Mouse (Mus musculus) liver, embryonic 12.5 days (tissue): ENCODE results near the gene App. TPM values are rescaled to one million over a fixed set of nuclear protein-coding genes. Genes with fewer than 3 reads are reported as not detected.

Experiments used
- ATAC-seq: fragments of 200-750 bp; cut with Nextera tagmentation; 2 replicates; pipeline ENCODE4 v1.8.0; 2017; ENCODE audit warnings: moderate number of reproducible peaks, mild to moderate bottlenecking, moderate library complexity
- H3K27ac ChIP-seq: fragments of 300-500 bp; sonication (generic); 2 replicates; pipeline ENCODE4 v1.5.1; 2016; ENCODE audit warnings: mild to moderate bottlenecking
- H3K27me3 ChIP-seq: fragments of 300-500 bp; sonication (generic); replicated peaks from 2 replicates; pipeline ENCODE4 v1.6.1; 2016; ENCODE audit warnings: mild to moderate bottlenecking, moderate library complexity
- H3K36me3 ChIP-seq: fragments of 300-500 bp; sonication (generic); 2 replicates; pipeline ENCODE4 v1.6.1; 2016; ENCODE audit warnings: mild to moderate bottlenecking, moderate library complexity
- H3K4me1 ChIP-seq: fragments of 300-500 bp; sonication (generic); 2 replicates; pipeline ENCODE4 v1.6.1; 2016
- H3K4me2 ChIP-seq: fragments of 300-500 bp; sonication (generic); 2 replicates; pipeline ENCODE4 v1.6.1; 2016; ENCODE audit warnings: mild to moderate bottlenecking, moderate library complexity
- H3K4me3 ChIP-seq: fragments of 300-500 bp; sonication (generic); 2 replicates; pipeline ENCODE4 v1.5.1; 2016; ENCODE audit warnings: mild to moderate bottlenecking, moderate library complexity
- H3K9ac ChIP-seq: fragments of 300-500 bp; sonication (generic); 2 replicates; pipeline ENCODE4 v1.6.1; 2016; ENCODE audit warnings: mild to moderate bottlenecking, moderate library complexity
- H3K9me3 ChIP-seq: fragments of 300-500 bp; sonication (generic); replicated peaks from 2 replicates; pipeline ENCODE4 v1.6.1; 2016; ENCODE audit warnings: mild to moderate bottlenecking, moderate library complexity
- WGBS: fragments of 180-500 bp; shearing (Covaris S2); methylation state at CpG from one replicate; pipeline ENCODE4 v1.1.7; 2016; ENCODE audit not compliant: insufficient replicate concordance; 5-methylcytosine and 5-hydroxymethylcytosine counted together
- polyA plus RNA-seq: library from polyadenylated mRNA; unstranded; fragments of >200 nt; fragmentation: Nextera tagmentation; extraction: Ambion mirVana; gene quantifications from 2 replicates; pipeline ENCODE4 v1.2.1, GENCODE M21; 2016

The App gene
- polyA plus RNA-seq, 1 experiment from 2014 or later, result 26.1 TPM

DNA sequence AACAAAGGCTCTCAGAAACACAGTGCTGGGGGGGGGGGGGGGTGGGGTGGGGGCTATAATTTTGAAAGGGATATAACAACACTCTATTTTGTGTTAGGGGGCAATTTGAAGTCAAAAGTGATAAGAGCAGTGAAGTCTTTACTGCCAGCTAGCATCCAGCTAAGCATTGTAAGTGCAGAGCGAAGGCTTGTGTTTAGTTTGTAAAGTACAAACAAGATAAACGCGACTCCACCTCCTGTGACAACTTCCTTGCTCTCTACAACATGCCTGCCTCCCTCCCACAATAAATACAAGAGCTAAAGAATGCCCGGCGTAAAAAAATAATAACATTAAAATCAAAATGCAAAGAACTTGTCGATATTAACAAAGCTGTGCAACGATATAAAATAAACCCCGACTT, 40.5 kb downstream of the App start:
- 64% methylated on average over 8 of the region's 8 CpGs for WGBS
- peaks cover 47% of the 10 kb centered on the region for H3K4me1 ChIP-seq

DNA sequence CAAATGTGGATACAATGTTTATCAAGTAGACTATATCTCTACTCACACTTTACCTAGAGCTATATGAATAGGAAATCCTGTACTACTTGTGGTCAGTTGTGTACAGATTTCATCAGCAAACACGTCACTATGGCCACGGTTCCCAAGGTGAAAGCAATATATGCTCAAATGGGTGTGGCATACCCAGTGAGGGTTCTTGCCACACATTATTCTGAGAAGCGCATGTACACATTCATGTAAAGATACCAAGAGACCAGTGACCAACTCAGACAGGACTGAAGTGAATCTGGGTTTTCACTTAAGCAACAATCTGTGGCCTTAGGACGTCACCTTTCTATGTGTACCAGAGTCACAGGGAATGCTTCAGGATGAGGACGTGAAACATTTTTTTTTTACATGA, 41.4 kb downstream of the App start:
- H3K27ac ChIP-seq, result peak overlapping the region; percentile 60; the same call in 1 of the 2 replicates
- H3K4me2 ChIP-seq, result peak overlapping the region; percentile 24; the same call in 1 of the 2 replicates
- no peak for ATAC-seq

More for the DNA sequence above, 40.5 kb downstream of the App start:
- Histone ChIP-seq H3K4me2 (peak overlapping the region; percentile 24; the same call in 1 of the 2 replicates), H3K27me3 (no peaks in the 10 kb centered on the region), H3K27ac (peak overlapping the region; percentile 60), H3K9me3 (no peaks in the 10 kb centered on the region), H3K36me3 (no peaks in the 10 kb centered on the region), H3K4me3 (no peak overlapping the region), H3K9ac (no peak overlapping the region)
- ATAC-seq, result no peak

DNA sequence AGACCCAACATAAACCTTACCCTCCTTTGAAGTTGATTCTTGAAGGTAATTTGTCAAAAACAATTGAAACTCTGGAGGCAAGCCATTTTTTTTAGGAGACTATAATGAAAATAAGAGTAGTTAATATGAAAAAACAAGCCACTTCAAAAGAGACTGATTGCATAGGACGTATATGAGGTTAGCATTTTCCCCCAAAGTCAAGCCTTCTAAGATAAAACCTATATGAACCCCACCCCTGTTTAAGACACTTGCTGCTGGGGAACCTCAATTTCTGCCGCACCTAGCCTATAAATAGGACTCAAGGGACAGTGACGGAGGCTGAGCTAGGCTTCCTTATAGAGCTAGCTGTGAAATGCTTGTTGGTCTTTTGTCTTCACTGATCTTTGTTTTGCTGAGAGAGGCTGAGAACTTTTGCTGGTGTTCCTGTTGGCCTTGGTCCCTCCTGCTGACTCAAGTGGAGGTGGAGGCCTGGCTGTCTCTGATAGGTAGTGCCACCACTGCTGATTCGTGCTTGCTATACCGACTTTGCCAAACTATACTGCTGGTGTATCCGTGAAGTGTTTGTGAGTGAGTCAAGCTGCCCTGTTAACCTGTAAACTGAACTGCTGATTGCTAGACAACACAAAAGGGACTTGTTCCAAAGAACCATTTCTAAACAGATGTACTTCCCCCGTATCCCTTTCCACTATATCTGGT, 42.6 kb downstream of the App start:
- H3K4me2 ChIP-seq, result no peak overlapping the region
- H3K4me3 ChIP-seq, result no peak overlapping the region
- H3K4me1 ChIP-seq, result peaks cover 47% of the 10 kb centered on the region
- 54% methylated on average over 7 of the region's 7 CpGs for WGBS
- no peak overlapping the region for H3K9ac ChIP-seq
- H3K36me3 ChIP-seq, result no peaks in the 10 kb centered on the region
- peak; percentile 77 for ATAC-seq
- peak overlapping the region; percentile 60 for H3K27ac ChIP-seq
- no peaks in the 10 kb centered on the region for H3K9me3 ChIP-seq
- H3K27me3 ChIP-seq, result no peaks in the 10 kb centered on the region

More for the DNA sequence above, 41.4 kb downstream of the App start:
- no peak overlapping the region for H3K9ac ChIP-seq
- 53% methylated on average over 5 of the region's 5 CpGs for WGBS
- H3K27me3 ChIP-seq, result no peaks in the 10 kb centered on the region
- peaks cover 47% of the 10 kb centered on the region for H3K4me1 ChIP-seq
- H3K9me3 ChIP-seq, result no peaks in the 10 kb centered on the region
- no peak overlapping the region for H3K4me3 ChIP-seq
- no peaks in the 10 kb centered on the region for H3K36me3 ChIP-seq

DNA sequence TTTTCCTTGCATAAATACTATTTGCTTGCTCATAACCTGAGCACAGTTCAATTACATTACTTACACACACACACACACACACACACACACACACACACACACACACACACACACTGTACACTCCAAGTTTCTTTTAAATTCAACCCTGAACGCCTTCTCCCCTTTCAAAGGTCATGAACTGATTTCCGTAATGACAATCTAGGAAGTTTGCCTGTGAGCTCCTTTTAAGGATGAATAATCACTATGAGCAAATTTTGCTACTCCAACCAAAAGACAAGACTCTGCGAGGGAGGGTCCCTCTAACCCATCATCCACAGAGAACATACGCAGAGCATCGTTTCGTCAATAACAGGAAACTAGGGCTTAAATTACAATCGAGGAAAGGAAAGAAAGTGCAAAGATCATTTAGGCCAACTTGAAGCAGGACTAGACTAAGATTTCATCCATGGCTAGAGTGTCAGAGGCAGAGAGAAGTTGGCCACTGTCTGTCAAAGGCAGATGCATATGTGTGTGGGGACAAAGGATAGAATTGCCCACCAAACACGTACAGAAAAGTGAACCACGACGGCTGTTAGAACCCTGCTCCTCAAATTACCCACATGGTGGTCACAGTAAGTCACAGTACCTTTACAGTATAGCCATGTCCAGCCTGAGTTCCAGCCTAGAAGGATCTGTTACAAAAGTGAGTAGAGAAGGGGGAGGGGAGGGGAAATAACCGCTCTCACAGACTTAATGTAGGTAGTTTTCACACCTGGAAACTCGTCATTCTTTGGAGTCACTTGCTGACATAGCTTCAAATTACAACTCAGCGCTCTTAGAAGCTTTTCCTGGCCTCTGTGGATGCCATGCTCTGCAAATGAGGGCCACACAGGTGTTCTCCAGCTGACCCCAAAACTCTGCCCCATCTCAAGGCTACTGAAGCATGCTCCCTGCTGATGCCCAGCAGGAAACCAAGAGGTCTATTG, 44.6 kb downstream of the App start:
- H3K4me1 ChIP-seq, result peaks cover 47% of the 10 kb centered on the region
- H3K36me3 ChIP-seq, result no peaks in the 10 kb centered on the region
- ATAC-seq, result no peak

DNA sequence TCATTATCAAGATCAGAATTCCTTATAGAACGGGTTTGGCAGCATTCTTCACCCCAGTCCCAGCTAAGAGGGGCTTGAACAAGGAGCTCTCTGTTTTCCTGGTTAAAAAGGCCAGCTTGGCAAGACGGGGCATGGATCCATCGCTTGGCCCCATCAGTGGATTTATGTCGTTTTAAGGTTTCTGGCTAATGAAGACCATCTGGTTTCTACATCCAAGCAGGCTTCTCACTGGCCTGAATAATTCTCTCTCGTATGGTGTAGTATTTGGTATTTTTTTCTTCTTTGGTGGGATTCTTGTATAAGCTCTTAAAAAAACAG, 45.3 kb downstream of the App start:
- Histone ChIP-seq H3K4me1 (peaks cover 41% of the 10 kb centered on the region), H3K4me2 (no peak overlapping the region), H3K9me3 (no peaks in the 10 kb centered on the region), H3K4me3 (no peak overlapping the region), H3K9ac (no peak overlapping the region), H3K27ac (no peak overlapping the region), H3K36me3 (no peaks in the 10 kb centered on the region), H3K27me3 (no peaks in the 10 kb centered on the region)
- 56% methylated on average over 5 of the region's 5 CpGs for WGBS
- ATAC-seq, result no peak

More for the DNA sequence above, 44.6 kb downstream of the App start:
- 59% methylated on average over 13 of the region's 13 CpGs for WGBS
- Histone ChIP-seq H3K27me3 (no peaks in the 10 kb centered on the region), H3K27ac (peak overlapping the region; percentile 54), H3K9me3 (no peaks in the 10 kb centered on the region), H3K4me2 (no peak overlapping the region), H3K9ac (no peak overlapping the region), H3K4me3 (no peak overlapping the region)

DNA sequence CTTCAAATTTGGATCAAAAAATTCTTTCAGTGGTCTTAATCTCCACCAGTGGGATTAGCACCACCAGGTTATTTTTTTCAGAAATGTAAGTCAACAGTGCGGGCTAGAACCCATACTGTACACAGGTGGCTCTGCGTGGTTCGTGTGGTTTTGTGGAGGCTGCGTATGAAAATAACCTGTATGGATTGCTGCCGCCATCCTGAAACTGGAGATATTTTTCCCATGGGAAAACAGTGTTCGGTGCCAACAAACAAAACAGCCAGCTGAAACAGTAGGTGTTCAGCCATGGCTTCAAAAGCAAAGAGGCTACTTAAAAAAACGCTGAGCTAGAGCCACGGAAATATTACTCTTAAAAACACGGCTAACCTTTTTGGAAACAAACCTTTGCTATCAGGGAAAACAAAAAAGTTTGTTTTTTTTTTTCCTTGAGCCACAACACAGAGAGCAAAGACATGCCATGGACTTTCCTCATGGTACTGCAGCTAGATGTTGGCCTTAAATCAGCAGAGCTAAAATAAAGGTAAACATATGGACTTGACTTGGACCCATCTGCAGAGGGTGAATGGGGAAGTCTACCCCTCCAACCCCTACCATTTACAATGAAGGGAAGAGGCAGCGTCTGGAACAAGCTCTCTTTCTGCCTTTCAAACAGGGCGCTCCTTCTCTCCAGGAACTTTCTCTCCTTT, 45.8 kb downstream of the App start:
- WGBS, result 74% methylated on average over 11 of the region's 11 CpGs
- Histone ChIP-seq H3K27me3 (no peaks in the 10 kb centered on the region), H3K9me3 (no peaks in the 10 kb centered on the region), H3K4me2 (no peak overlapping the region), H3K27ac (no peak overlapping the region), H3K4me3 (no peak overlapping the region), H3K4me1 (peaks cover 36% of the 10 kb centered on the region), H3K9ac (no peak overlapping the region), H3K36me3 (no peaks in the 10 kb centered on the region)
- no peak for ATAC-seq

DNA sequence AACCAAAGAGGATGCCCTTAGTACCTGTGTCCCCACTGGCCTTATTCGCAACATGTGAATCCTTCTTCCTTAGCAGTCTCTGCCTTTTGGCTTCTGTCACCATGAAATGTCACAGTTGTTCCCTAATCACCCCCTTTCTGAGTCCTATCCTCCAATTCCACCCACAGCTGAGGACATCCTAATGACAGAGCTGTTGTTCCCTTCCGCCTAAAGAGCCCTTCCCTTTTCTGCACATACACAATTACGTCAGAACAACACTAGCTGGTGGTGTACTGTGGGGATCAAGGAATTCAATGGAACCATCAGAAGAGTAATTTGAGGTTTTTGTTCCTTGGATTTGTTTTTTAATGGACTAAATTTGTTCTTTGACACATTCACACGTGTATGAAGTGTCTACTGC, 48.9 kb downstream of the App start:
- no peaks in the 10 kb centered on the region for H3K27me3 ChIP-seq
- no peak overlapping the region for H3K27ac ChIP-seq
- H3K9me3 ChIP-seq, result no peaks in the 10 kb centered on the region
- H3K36me3 ChIP-seq, result no peaks in the 10 kb centered on the region
- 71% methylated on average over 4 of the region's 4 CpGs for WGBS
- H3K4me1 ChIP-seq, result peaks cover 8% of the 10 kb centered on the region
- H3K4me2 ChIP-seq, result no peak overlapping the region
- no peak overlapping the region for H3K4me3 ChIP-seq
- no peak for ATAC-seq
- H3K9ac ChIP-seq, result no peak overlapping the region

DNA sequence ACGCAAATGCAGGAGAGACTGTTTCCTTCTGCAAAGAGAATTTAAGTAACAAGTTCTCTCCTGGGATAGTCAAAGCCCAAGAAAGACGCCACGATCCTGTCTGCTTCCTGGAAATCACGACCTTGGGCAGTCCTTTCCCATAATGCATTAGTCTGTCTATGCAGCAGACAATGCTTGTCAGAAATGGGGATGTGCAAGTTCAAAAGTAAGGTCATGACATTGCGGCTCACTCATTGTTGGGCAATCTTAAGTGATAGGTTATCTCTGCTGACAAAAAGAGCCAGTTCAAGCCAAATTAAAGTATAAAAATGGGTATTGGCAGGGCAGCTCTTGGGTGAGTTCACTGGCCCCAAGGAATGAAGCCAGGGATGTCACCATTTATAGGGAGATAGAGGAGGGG, 51.6 kb downstream of the App start:
- H3K4me1 ChIP-seq, result no peaks in the 10 kb centered on the region
- ATAC-seq, result no peak
- H3K4me3 ChIP-seq, result no peak overlapping the region
- no peaks in the 10 kb centered on the region for H3K36me3 ChIP-seq
- H3K4me2 ChIP-seq, result no peak overlapping the region
- 60% methylated on average over 5 of the region's 5 CpGs for WGBS
- no peak overlapping the region for H3K27ac ChIP-seq
- no peak overlapping the region for H3K9ac ChIP-seq
- H3K9me3 ChIP-seq, result no peaks in the 10 kb centered on the region
- H3K27me3 ChIP-seq, result no peaks in the 10 kb centered on the region

DNA sequence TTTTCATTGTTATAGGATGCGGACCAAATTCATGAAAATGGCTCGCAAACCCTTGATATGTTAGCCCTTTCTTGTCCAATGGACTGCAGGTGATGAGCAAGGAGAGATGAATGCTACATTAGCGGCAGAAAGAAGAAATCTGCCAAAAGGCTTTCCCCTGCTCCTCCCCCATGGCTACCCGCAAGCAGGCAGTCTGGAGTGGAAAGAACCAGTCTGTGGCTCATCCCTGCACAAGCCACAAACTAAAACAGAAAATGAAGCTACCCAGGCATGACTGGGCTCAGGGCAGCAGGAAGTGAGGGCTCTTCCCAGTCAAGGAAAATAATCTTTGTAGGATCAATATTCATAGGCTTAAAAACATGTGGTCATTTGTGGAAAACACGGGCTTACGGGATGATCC, 54.6 kb downstream of the App start:
- no peak overlapping the region for H3K9ac ChIP-seq
- H3K4me1 ChIP-seq, result no peaks in the 10 kb centered on the region
- H3K9me3 ChIP-seq, result no peaks in the 10 kb centered on the region
- no peak overlapping the region for H3K4me2 ChIP-seq
- no peak overlapping the region for H3K27ac ChIP-seq
- H3K36me3 ChIP-seq, result no peaks in the 10 kb centered on the region
- ATAC-seq, result no peak
- no peak overlapping the region for H3K4me3 ChIP-seq
- 85% methylated on average over 6 of the region's 6 CpGs for WGBS
- no peaks in the 10 kb centered on the region for H3K27me3 ChIP-seq

DNA sequence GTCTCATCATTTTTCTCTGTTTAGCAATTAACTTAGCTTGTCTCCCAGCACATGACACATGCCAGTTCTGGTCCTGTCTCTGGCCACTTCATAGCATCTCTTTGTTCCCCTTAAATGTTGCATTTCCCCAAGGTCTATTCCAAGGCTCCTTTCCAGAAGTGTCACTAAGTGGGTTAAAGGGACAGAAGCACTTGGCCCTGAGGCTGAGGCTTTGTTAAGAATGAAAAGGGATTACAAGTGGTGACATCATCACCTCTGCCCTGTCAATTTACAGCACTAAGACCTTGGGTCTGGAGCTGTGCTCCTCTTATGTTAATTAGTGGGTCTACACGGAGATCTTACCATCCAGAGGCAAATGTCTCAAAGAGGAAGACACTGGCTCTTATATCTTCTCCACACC, 56.0 kb downstream of the App start:
- ATAC-seq, result no peak
- no peaks in the 10 kb centered on the region for H3K36me3 ChIP-seq
- 65% methylated on average over 1 of the region's 1 CpGs for WGBS
- no peak overlapping the region for H3K4me3 ChIP-seq
- H3K4me2 ChIP-seq, result no peak overlapping the region
- no peaks in the 10 kb centered on the region for H3K27me3 ChIP-seq
- H3K27ac ChIP-seq, result no peak overlapping the region
- no peak overlapping the region for H3K9ac ChIP-seq
- no peaks in the 10 kb centered on the region for H3K9me3 ChIP-seq
- no peaks in the 10 kb centered on the region for H3K4me1 ChIP-seq

DNA sequence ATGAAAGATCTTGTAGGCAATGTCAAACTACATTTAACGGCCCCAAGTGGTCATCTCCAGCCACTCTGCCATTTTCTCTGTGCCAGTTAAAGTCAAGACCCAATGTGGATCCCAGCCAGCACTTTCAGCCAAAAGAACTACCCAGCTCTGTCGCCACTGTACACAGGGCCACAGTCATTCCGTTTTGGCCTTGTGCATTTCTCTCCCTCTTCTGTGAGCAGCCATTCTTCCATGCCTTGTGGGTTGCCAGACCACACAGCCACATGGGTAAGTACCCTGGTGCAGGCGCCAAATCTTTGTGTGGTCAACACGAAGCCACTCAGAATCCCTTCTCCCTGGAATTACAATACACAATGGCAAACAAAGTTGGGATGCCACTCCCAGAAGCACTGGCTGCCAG, 57.7 kb downstream of the App start:
- Histone ChIP-seq H3K4me2 (no peak overlapping the region), H3K36me3 (no peaks in the 10 kb centered on the region), H3K27me3 (no peaks in the 10 kb centered on the region), H3K4me1 (no peaks in the 10 kb centered on the region), H3K27ac (no peak overlapping the region), H3K4me3 (no peak overlapping the region), H3K9me3 (no peaks in the 10 kb centered on the region), H3K9ac (no peak overlapping the region)
- no peak for ATAC-seq
- WGBS, result 63% methylated on average over 5 of the region's 5 CpGs

DNA sequence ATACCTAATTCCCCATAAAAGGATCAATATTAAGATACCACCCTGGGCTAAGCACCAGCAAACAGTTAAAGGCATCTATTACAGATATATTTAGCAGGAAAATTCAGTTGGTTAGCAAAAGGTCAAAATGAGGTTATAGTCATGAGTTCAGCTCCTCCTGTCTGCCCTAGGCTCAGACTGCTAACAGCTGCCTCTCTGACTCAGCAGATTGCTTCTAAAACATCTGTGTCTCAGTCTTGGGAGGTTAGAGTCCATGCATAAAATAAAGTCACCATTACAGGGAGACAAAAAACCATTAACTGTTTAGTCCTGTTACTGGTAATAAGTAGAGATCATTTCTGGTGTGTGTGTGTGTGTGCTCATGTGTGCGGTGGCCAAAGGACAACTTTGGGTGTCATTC, 58.8 kb downstream of the App start:
- H3K27me3 ChIP-seq, result no peaks in the 10 kb centered on the region

More for the DNA sequence above, 58.8 kb downstream of the App start:
- no peak overlapping the region for H3K9ac ChIP-seq
- H3K4me2 ChIP-seq, result no peak overlapping the region
- no peak overlapping the region for H3K4me3 ChIP-seq
- no peaks in the 10 kb centered on the region for H3K36me3 ChIP-seq
- H3K27ac ChIP-seq, result no peak overlapping the region
- 88% methylated on average over 1 of the region's 1 CpGs for WGBS
- no peaks in the 10 kb centered on the region for H3K9me3 ChIP-seq
- no peak for ATAC-seq
- H3K4me1 ChIP-seq, result no peaks in the 10 kb centered on the region
